Mouse (Mus musculus) thymus, postnatal 10 days (tissue): ENCODE results near the gene Anxa5.

Experiments used
- DNase-seq, 2 experiments: peaks; one replicate each; pipeline ENCODE4 v3.0.0; 2021; ENCODE audit warnings: low spot score in 2 of 2

Anxa5 gene

DNA sequence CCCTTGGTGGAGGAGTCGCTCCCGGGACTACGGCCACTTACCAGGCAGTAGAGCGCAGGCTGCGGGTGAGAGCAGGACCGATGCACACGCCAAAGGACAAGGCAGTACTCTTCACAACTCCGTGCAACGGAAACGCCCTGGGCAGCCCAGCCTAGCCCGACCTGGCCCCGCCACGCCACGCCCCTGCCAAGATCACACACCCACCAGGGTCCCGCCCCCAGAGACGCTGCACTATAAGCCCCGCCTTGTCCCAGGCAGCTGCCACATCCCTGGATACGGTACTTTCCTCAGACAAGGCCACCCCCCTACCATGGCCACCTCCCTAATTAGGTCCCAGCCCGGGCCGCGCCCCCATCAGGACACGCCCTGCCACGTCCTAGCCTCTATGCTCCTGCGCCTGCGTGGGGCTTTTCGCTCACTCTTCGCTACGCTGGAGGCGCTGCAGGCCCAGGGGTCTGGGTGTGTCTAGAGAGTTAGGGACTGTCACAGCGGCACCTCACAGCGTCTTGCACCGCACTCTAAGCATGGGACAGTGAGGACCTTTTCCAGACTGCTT, at the start of gene Anxa5, which contains the start of gene 1810062G17Rik:
TSS of gene Anxa5 (minus strand) at position 363 of the 556 bp plus-strand sequence.
TSS of gene 1810062G17Rik (plus strand) at position 406 of the 556 bp plus-strand sequence.
- DNase-seq: peak; percentile 88 to 92

DNA sequence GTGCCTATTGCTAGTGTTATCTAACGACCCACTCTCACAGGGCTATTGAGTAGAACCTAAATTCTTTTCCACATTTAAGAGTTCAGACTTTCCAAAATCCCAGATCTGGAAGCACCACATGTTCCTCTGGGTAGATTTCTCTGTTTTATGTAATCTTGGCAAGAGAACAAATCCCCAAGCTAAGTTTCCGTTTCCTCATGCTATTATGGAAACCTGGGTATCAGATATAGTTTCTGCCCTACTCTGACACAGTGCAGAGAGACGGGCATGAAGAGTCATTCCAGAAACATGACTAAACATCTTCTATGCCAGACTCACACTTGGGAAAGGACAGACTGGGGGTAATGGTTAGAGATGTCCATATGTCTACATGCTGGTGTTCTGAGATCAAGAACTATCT, 48.8 kb upstream of the Anxa5 start:
- no peak for DNase-seq

DNA sequence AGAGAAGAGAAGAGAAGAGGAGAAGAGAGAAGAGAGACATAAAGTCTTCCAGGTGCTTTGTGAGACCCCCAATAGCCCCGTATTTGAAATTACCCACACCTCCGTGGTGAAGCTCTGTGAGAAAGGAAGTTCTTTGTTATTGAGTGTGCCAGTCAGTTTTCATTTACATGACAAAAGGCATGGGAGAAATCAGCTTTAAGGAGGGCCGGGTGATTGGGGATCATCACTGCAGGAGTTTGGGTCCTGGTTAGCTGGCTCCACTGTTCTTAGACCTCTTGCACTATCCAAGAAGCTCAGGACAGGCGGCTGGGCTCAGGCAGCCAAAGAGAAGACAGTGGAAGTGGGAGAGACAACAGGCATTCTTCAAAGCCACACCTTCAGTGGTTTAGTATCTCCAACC, 46.4 kb upstream of the Anxa5 start:
- DNase-seq: no peak

DNA sequence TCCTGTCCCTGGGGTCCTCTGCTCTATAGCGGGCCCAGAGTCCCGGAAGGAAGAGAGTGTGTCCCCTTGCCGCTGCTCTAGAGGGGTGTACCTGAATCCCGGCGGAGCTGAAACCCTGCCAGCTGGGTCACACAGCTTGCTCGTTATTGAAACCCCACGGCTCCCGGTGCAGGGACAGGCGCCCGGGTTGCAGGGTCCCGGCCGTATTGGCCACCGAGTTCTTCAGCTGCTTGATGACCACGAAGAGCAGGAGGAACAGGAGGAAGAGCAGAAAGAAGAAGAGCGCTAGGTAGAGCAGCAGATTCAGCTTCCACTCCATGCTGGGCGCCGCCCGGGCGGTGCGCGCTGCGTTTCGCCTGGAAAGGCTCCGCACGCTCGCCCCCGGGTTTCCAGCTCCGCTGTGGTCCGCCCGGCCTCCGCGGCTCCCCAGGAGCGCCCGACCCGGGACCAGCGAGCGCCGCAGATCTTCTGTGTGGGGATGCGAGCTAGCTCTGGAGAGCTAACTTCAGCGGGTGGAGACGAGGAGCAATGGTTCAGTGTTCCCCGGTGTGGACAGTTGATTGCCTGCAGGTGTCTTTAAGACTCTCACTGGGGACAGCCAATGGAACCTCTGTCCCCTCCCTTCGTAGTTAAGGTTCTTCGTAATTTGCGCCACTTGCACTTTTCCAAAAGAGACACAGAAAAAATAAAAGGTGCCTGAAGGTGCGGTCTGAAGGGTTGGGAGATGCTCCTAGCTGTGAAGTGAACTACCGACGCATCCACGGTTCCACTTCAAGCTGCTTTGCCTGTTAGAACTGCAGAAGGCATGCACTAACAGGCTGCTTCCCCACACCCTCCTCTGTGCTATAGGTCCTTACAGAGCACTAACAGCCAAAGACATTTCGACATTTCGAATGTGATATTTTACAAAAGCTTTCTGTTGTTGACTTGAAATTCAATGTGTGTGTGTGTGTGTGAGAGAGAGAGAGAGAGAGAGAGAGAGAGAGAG, 45.7 kb upstream of the Anxa5 start, which contains the start of gene Gm11549:
TSS of gene Gm11549 (minus strand) at position 741 of the 988 bp plus-strand sequence.
- DNase-seq: no peak

DNA sequence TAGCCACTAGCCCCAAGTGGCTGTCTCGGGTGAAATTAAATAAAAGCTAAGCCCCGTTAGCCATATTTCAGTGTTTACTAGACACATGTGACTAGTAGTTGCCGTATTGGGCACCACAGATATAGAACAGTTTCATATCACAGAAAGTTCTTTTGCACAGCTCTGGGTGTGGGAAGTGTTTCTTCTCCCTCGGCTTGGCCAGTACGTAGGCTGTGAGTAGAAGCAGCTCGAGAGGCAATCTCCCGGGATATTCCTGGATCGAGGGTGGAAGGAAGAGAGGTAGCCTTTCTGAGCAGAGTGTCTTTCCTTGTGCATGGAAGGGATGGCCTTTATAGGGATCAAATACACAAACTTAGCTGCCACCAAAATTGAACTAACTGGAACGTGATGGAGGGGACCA, 40.5 kb upstream of the Anxa5 start:
- no peak for DNase-seq

DNA sequence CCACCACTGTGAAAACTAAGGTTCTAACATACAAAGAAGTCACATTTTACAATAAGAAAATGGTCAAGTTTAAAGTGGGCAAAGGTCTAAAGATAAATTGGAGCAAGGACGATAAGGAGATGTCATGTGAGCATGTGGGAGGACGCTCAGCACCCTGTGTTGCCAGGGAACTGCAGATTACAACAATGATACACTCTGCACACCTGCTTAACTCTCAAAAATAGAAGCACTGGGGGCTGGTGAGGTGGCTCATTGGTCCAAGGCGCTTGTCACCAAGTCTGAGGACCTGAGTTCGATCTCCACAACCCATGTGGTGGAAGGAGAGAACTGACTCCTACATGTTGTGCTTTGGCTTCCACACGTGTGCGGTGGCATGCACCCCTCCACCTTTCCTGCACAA, 35.8 kb upstream of the Anxa5 start:
- DNase-seq: no peak

DNA sequence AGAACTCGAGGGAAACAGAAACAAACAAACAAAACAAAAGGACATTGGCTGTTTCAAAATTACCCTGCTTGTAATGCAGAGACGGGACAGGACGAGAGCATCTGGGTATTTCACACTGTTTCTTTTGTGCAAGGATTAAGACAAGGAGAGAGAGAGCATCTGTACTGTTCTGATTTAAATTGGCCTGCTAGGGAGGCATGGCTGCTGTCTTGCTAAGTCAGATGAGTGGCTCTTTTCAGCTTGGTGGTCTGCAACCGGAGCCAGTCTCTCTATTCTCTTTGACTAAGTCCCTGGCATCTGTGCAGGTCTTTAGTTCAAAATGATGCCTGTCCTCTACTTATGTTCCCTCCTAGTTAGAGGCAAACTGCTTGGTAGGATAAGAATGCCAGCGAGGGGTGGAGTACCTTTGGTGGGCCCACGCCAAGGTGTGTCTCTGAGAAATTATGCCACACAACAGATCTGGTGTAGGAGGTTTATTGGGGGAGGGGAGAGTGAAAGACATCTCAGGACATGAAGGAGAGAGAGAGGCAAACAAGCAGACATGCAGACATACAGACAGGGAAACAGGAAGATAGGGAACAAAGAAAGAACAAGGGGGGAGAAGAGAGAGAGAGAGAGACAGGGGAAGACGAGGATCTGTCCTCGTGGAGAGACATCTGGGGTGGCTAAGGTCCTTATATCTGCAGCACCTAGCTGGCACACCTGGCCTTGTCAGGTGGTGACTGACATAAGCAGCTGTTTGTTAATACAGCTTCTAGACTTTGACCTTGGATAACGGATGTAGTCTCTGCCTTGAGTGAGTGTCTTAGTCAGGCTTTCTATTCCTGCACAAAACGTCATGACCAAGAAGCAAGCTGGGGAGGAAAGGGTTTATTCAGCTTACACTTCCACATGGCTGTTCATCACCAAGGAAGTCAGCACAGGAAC, 30.4 kb upstream of the Anxa5 start:
- DNase-seq: no peak

DNA sequence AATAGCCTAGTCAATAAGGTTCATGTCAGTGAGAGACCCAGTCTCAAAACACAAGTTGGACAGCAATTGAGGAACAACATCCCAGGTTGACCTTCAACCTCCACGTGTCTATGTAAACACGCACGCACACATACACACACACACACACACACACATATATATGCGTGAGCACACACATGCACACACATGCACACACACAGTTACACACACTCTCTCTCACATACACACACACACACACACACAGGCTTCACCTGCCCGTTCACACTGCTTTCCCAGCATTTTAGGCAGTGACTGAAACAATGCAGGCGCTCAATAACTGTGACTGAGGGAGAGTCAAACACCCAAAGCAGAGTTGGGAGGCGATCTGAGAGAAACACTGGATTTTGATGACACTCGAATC, 29.6 kb upstream of the Anxa5 start:
- DNase-seq: no peak

DNA sequence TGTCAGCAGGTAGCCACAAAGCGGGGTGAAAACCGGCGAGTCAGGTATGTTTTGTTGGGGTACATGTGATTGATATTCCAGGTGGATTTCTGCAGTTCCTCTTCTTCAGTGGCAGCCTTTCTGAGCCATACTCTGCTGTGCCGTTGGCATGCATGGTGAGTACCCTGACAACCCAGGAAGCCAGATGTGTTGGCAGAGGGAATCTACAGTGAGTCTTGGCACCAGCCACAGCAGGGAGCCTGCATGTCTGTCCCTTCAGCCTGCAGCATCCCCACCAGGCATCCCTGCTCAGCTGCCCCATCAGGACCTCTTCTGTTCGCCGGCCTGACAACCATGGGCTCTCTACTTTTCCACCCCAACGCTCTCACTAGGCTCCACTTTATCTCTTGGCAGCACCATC, 25.9 kb upstream of the Anxa5 start:
- no peak for DNase-seq

DNA sequence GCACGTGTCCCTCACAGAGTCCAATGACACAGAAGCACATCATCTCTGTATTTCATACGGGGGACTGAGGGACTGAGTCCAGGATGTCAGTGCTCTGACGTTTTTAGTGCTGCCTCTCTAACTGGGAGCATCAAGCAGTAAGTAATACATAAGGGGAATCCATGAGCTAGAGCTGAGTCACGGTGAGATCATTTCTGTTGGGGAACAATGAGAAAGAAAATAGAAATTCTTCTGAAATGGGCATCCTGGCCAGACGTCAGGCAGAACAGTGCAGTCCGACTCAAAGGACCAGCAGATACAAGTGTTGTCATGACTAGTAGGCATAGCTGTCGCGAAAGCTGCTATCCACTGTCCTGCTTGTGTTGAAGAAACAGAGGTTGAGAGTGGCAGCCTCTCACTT, 25.3 kb upstream of the Anxa5 start:
- DNase-seq: no peak

DNA sequence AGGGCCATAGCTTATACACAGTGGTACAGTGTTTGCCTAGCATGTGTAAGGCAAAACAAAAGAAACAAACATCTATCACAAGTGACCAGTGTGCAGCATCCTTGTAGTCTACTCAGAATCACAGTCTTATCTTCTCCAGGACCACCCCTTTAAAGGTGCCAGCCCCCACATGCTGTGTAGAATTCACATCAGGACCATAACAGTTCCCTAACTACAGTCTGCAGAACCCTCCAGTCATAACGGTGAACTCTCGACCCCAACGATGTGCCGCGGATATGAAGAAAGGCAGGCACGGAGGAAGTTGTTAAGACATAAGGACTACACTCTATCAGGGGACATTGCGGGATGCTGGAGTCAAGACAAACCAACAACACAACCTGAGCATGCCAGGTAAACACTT, 23.7 kb upstream of the Anxa5 start:
- no peak for DNase-seq

DNA sequence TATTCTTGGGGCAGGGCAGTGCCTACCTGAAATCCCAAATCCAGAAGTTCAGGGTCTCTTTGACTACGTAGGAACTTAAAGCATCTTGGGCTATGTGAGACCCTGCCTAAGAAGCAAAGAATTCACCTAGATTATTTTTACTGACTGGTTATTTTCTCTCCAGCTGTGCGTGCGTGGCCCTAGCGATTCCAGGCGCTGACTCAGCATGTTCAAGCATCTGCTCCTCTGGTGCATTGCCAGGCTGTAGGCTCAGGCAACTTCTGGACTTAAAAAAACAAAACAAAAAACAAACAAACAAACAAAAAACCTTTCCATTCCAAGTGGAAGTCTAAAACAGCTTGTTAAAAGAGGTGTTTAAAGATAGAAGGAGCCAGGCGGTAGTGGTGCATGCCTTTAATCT, 22.5 kb upstream of the Anxa5 start:
- DNase-seq: no peak

DNA sequence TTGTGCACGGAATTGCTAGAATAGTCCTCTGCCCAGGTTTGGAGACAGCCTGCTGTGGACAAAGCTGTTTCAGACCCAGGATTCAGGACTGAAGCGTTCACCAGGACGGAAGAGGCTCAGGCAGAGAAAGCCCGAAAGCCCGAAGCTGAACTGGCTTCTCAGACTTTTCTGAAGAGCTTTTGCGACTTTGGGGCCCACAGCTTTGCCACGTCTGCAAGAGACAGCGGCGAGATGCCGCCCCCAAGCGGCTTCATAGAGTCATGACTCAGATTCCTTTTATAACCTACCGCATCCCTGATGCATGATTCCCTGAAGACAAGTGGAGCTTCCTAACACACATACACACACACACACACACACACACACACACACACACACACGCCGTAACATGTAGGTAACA, 21.1 kb upstream of the Anxa5 start:
- peak in 1 of 2 experiments; percentile 65 for DNase-seq

DNA sequence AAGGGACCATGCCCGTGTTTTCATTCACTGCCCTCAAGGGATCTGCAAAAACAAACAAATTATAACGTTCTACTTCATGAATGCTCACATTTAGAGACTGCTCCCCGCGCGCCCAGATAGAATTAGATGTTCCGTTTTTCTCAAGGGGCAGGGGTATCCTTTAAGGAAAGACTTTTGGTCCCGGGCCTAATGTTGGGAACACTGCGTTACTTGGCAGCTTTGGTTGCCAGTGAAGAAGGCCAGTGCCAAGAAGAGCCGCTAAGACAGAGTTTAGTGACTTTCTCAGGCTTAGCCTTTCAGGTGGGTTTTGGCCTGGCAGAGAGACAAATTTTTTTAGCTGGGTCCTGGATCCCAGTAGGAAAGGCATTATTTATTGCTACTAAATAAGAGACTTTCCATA, 20.6 kb upstream of the Anxa5 start:
- DNase-seq: no peak

DNA sequence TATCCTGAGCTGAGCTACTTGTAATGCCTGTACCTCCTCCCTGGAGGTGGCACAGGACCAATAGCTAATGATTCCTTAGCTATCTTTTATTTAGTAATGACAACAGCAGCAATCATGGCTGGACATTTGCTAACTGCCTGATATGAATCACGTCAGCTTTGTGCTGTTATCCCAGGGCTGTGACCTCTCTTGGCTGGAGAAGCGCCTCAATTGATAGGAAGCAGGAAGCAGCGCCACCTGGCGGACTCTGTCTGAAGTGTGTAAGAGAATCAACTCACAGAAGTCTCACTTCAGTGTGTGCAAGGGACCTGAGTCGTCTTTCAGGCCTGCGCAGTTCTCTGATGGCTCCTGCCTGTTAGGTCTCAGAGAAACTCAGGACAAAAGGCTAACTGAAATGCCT, 19.7 kb upstream of the Anxa5 start:
- DNase-seq: peak; percentile 46 to 83

DNA sequence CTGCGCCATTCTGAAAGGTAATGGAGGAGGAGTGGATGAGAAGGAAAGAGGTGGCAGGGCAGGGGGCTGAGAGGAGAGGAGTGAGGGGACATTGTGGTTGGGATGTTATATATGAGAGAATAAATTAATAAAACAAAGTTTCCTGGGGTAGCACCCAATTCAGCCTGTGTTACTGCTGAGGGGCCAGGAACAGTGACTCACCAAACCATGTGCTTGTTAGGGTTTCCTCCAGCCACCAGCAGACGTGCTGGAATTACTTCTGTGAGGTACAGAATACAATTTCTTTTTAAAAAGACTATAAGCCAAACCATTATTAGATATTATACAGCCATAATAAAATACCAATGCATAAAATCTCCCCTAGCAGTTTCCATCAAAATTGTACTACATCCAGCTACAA, 18.9 kb upstream of the Anxa5 start:
- DNase-seq: no peak

DNA sequence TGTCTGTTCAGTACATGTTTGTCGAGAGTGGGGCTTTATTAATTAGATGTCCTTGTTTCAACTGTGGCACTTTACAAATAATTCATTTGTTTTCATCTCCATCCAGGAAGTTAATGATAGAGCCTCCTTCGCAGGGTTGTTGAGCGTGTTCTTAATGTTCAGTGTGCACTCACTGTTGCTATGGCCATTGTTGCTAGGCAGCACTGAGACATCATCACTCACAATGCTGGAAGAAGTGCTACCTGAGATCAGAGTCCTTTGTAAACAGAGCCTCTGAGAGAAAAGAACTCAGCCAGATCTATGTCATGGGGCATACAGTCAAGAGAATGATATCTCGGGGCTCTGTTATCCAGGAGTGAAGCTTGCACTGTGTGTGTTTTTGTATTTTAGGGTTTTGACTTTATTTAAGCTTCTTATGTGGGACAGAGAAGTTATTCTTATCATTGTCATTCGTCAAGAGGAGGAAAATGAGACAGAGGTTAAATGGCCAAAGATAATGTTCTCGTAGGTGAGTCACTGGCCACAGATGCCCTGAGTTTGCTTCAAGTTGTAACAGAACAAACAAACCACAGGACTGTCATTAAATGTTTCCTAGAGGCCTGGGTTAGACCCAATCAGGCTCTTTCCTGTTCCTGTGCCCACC, 18.1 kb upstream of the Anxa5 start:
- DNase-seq: no peak

DNA sequence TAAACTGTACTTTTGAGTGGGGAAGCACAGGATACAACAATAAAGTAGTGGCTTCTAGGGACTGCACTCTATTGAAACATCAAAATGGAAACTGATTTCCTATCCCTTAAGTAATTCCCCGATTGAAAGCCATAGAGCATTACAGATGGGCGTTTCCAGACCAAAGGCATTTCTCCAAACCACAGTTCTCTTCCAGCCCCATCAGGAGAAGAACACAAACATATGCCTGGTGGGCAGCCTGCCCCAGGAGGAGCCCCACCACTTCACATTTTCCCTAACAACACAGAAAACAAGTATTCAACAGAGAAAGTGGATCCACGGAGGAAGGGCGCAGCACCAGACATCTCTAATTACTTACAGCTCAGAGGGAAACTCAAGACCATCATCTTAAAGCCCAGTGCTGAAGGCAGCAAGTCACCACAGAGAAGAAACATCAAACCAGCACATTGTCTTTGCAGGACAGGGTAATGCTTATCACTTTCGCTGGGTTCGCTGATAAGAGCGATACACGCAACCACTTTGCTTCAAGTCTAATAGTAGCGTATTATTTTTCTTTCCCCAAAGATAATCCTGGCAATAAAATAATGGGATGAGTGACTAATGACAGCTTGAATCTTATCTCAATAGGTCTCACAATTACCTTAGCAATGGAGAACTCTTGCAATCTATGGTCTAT, 17.2 kb upstream of the Anxa5 start:
- no peak for DNase-seq

DNA sequence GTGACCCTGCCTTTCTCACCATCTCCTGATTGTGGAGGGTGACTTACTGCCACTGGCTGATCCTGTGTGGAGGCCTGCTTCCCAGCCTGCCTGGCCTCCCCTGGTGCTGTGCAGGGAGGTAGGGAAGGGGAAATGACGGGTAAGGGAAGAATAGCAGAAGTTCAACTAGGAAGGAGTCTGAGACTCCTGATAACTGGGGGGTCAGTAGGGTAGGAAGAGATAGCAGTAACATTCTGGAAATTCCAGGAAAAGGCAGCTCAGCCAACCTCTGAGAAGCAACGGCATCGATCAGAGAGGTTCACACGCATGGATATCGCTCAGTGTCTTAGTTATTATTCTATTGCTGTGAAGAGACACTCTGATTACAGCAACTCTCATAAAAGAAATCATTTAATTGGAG, 15.8 kb upstream of the Anxa5 start:
- DNase-seq: no peak

DNA sequence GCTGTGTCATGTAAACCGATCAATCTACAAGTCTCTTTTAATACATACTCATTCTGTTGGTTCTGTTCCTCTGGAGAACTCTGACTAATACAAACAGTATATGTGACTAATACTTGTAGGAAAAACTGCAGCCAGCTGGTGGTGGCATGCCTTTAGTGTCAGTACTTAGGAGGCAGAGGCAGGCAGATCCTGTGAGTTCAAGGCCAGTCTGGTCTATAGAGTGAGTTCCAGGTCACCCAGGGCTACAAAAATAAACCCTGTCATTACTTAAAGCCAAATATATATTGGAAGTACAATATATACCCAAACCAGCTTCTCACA, 13.9 kb upstream of the Anxa5 start:
- no peak for DNase-seq
